Mouse (Mus musculus) limb, embryonic 12.5 days (tissue): Measurements from ENCODE around the gene Asic1. TPM values are rescaled to one million over a fixed set of nuclear protein-coding genes. Genes with fewer than 3 reads are reported as not detected.

ENCODE experiments used
- ATAC-seq: fragments of 200-750 bp; cut with Nextera tagmentation; 2 replicates; pipeline ENCODE4 v1.8.0; 2017; ENCODE audit warnings: low read depth, moderate TSS enrichment; ENCODE audit not compliant: insufficient number of reproducible peaks, insufficient read depth, low FRiP score, low TSS enrichment
- H3K27ac ChIP-seq: fragments of 300-500 bp; sonication (generic); 2 replicates; pipeline ENCODE4 v1.5.1; 2016; ENCODE audit warnings: mild to moderate bottlenecking, moderate library complexity
- H3K27me3 ChIP-seq: fragments of 300-500 bp; sonication (generic); 2 replicates; pipeline ENCODE4 v1.6.1; 2016; ENCODE audit warnings: mild to moderate bottlenecking, moderate library complexity
- H3K36me3 ChIP-seq: fragments of 300-500 bp; sonication (generic); 2 replicates; pipeline ENCODE4 v1.6.1; 2016; ENCODE audit warnings: mild to moderate bottlenecking, moderate library complexity
- H3K4me1 ChIP-seq: fragments of 300-500 bp; sonication (generic); replicated peaks from 2 replicates; pipeline ENCODE4 v1.6.1; 2016
- H3K4me2 ChIP-seq: fragments of 300-500 bp; sonication (generic); 2 replicates; pipeline ENCODE4 v1.6.1; 2016; ENCODE audit warnings: mild to moderate bottlenecking, moderate library complexity
- H3K4me3 ChIP-seq: fragments of 300-500 bp; sonication (generic); replicated peaks from 2 replicates; pipeline ENCODE4 v1.5.1; 2016; ENCODE audit warnings: mild to moderate bottlenecking
- H3K9ac ChIP-seq: fragments of 300-500 bp; sonication (generic); replicated peaks from 2 replicates; pipeline ENCODE4 v1.6.1; 2016; ENCODE audit warnings: mild to moderate bottlenecking, moderate library complexity
- H3K9me3 ChIP-seq: fragments of 300-500 bp; sonication (generic); 2 replicates; pipeline ENCODE4 v1.6.1; 2016; ENCODE audit warnings: mild to moderate bottlenecking, moderate library complexity
- WGBS: fragments of 180-500 bp; shearing (Covaris S2); methylation state at CpG from one replicate; pipeline ENCODE4 v1.1.7; 2016; 5-methylcytosine and 5-hydroxymethylcytosine counted together
- polyA plus RNA-seq: library from polyadenylated mRNA; unstranded; fragments of >200 nt; fragmentation: Nextera tagmentation; extraction: Ambion mirVana; gene quantifications from 2 replicates; pipeline ENCODE4 v1.2.1, GENCODE M21; 2016

Asic1 gene
- polyA plus RNA-seq, 1 experiment from 2014 or later, result 1.6 TPM

DNA sequence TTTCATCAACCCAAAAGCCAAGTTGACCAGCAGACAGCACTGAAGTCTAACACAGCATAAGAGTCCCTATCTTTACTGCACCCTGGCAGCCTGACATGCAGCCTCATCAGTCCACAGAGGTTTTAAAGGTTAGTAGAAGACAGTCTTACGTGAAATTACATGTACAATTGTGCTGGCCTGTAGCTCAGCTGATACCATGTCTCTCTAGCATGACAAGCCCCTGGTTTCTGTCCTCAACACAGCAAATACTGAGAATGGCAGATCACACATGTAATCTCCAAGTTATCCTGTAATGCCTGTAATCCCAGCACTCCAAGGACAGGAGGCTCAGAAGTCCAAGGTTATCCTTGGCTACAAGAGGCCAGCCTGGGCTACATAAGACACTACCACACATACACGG is 19.9 kb upstream of the Asic1 start:
- Histone ChIP-seq H3K27me3 (peaks cover 30% of the 10 kb centered on the region), H3K9ac (peak overlapping the region; percentile 79), H3K27ac (no peak overlapping the region), H3K4me3 (peak overlapping the region; percentile 86), H3K4me1 (peaks cover 55% of the 10 kb centered on the region), H3K36me3 (no peaks in the 10 kb centered on the region), H3K4me2 (peak overlapping the region; percentile 74), H3K9me3 (no peaks in the 10 kb centered on the region)
- 53% methylated on average over 2 of the region's 2 CpGs for WGBS
- ATAC-seq, result no peak

DNA sequence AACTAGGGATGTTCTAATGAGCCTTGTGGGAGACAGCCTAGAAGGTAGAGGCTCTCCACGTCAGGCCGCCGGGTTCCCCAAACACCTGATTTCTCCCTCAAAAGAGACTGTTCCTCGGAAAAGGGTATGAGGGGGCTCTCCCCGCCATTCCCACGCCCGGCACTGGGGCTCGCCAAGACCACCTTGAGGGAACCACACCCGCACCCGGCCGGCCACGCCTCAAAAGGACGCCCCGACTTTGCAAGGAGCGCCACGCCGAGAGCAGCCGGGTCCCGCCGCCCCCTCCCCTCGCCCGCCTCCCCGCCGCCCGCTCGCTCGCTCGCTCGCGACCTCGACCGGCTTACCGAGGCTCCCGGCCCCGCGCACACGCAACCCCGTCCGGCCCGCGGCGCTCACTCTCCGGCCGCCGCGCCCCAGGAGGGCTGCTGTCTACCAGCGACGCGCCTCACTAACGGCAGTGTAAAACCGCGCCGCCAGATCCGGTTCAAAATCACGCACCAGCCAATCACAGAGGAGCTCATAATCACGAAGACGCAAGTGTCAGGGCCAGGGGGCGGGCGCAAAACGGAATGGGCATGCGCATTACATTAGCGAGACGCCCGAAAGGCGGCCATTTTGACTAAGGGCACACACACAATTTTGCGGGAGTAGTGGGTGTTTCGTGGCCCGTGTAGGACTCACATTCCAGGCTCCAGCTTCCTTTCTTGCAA is 18.9 kb upstream of the Asic1 start, which contains the start of gene Racgap1:
TSS of gene Racgap1 (minus strand) at position 494 of the 710 bp plus-strand sequence.
- peak; percentile 95 for ATAC-seq
- WGBS, result under 1% methylated on average over 67 of the region's 68 CpGs
- peaks cover 40% of the 10 kb centered on the region for H3K27me3 ChIP-seq
- no peaks in the 10 kb centered on the region for H3K36me3 ChIP-seq
- peaks cover 47% of the 10 kb centered on the region for H3K4me1 ChIP-seq
- 0 out of 2 replicates have a peak within 1 kb of the TSS, but pooled peaks have one; percentile 41 for H3K27ac ChIP-seq
- peak within 1 kb of the TSS; percentile 86 for H3K4me3 ChIP-seq
- peak within 1 kb of the TSS; percentile 79 for H3K9ac ChIP-seq
- peak within 1 kb of the TSS; percentile 74 for H3K4me2 ChIP-seq
- no peaks in the 10 kb centered on the region for H3K9me3 ChIP-seq

DNA sequence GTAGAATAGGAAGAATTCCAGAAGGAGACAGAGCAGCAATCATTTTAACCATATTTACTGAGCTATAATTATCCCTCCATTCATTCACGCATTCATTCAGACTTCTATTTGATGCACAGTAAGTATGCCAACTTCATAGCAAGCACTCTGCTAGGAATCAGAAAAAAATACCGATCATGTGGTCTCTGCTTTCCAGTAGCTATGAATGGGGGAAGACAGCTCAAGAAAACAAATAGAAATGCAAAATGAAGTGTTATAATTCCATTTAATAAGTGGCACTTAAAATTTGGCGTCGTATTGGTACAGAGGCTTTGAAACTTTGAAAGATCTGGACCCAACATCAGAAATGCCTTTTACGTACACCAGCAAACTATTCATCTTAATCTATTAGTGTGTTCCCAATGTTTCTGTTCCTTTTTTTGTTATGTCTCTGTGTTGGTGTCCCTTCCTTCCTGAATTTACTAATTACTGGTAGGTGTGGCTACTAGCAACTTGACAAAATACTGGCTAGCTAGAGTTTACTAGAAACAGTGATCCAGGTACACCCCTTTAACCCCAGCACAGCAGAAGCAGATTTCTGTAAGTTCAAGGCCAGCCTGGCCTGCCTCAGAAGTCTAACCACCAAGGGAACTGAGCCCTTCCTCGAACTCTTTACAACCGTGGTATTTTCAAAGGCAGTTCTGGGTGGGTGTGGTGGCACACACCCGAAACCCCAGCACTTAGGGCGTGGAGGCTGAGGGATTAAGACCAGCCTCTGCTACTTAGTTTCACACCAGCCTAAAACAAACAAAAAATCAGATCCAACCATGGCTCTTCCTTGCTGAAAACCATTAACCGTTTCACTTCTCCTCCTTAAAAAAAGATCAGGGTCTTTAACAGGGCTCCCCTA is 17.9 kb upstream of the Asic1 start:
- no peaks in the 10 kb centered on the region for H3K36me3 ChIP-seq
- peak overlapping the region; percentile 86 for H3K4me3 ChIP-seq
- H3K4me2 ChIP-seq, result peak overlapping the region; percentile 74
- WGBS, result 72% methylated on average over 10 of the region's 10 CpGs
- peaks cover 49% of the 10 kb centered on the region for H3K27me3 ChIP-seq
- ATAC-seq, result no peak
- no peak overlapping the region for H3K27ac ChIP-seq
- H3K4me1 ChIP-seq, result peaks cover 42% of the 10 kb centered on the region
- H3K9me3 ChIP-seq, result no peaks in the 10 kb centered on the region
- H3K9ac ChIP-seq, result no peak overlapping the region

DNA sequence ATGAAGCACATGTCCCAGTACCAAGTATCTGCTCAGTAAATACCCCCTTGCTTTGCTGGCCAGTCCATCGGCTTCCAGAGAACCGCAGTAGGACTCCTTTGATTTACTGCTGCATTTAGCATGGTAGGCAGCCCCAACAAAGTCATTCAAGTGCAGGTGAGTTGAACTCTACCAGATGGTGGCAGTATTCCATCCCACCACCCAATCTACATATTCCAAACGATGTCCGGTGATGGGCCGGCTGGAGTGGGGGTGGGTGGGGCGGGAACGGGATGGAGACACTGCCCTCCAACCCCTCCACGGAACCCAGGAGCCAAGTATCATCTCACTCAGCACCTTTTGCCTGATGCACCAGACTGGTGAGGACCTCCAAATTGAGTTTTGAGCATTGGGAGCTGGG is 16.9 kb upstream of the Asic1 start:
- Histone ChIP-seq H3K4me3 (peak overlapping the region; percentile 29), H3K4me2 (peak overlapping the region; percentile 51), H3K36me3 (no peaks in the 10 kb centered on the region), H3K27ac (no peak overlapping the region), H3K9ac (0 out of 2 replicates have a peak overlapping the region, but pooled peaks have one; percentile 45), H3K27me3 (peaks cover 49% of the 10 kb centered on the region), H3K9me3 (no peaks in the 10 kb centered on the region), H3K4me1 (peaks cover 35% of the 10 kb centered on the region)
- 2% methylated on average over 8 of the region's 8 CpGs for WGBS
- no peak for ATAC-seq

DNA sequence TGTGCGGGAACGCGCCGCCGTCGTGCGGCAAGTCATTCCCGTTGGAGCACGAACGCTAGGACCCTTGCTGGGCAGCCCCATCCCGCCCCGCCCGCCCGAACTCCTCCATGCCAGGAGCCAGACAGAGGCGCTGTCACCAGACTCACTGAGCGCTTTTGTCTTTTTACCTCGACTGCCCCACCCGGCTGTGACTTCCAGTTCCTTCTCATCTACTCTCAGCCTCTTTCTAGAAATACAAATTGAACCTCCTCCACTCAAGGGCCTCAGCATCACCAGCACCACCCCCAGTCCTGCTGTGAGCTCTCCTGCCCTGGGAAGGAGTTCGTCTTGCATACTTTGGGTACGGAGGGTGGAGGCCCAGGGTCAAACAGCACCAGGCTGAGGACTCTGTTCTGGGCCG is 16.3 kb upstream of the Asic1 start:
- no peak overlapping the region for H3K27ac ChIP-seq
- ATAC-seq, result no peak
- H3K4me3 ChIP-seq, result peak overlapping the region; percentile 29
- H3K27me3 ChIP-seq, result peaks cover 49% of the 10 kb centered on the region
- H3K36me3 ChIP-seq, result no peaks in the 10 kb centered on the region
- H3K9me3 ChIP-seq, result no peaks in the 10 kb centered on the region
- H3K4me2 ChIP-seq, result peak overlapping the region; percentile 51
- WGBS, result 2% methylated on average over 21 of the region's 21 CpGs
- peaks cover 30% of the 10 kb centered on the region for H3K4me1 ChIP-seq
- peak overlapping the region; percentile 45; the same call in 1 of the 2 replicates for H3K9ac ChIP-seq

DNA sequence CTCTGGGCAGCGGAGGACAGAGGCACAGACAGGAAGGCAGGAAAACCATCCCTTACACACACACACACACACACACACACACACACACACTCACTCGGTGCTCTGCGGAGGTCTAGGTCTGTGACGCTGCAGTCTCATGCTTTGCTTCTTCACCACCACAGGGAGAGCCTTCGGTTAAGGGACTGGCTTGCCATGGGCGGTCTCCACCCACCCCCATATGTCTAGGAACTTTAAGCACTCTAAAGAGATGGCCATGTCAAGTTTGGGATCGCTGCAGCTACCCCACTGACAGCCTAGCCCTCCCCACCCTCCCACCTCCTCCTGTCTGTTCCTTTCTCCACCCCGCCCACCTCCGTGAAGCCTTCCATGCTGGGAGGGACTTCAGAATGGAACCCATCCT is 14.2 kb upstream of the Asic1 start:
- H3K4me1 ChIP-seq, result peaks cover 10% of the 10 kb centered on the region
- H3K9me3 ChIP-seq, result no peaks in the 10 kb centered on the region
- peaks cover 49% of the 10 kb centered on the region for H3K27me3 ChIP-seq
- no peak overlapping the region for H3K4me2 ChIP-seq
- no peak for ATAC-seq
- no peak overlapping the region for H3K9ac ChIP-seq
- H3K4me3 ChIP-seq, result no peak overlapping the region
- 42% methylated on average over 9 of the region's 9 CpGs for WGBS
- no peaks in the 10 kb centered on the region for H3K36me3 ChIP-seq
- no peak overlapping the region for H3K27ac ChIP-seq

DNA sequence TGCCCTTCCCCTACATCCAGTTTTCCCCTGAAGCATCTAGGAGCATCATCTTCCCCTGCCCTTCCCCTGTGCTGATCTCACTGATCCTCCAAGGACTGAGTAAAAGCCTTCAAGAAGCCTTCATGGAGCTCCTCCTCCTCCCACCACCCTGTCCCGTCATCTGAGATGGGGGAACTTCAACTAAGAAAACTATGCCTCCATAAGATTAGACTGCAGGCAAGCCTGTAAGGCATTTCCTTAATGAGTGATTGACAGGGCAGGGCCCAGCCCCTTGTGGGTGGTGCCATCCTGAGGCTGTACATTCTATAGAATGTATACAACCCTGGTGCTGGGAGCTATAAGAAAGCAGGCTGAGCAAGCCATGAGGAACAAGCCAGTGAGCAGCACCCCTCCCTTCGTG is 11.7 kb upstream of the Asic1 start:
- Histone ChIP-seq H3K27me3 (peaks cover 41% of the 10 kb centered on the region), H3K4me3 (no peak overlapping the region), H3K9ac (no peak overlapping the region), H3K4me2 (no peak overlapping the region), H3K4me1 (peaks cover 14% of the 10 kb centered on the region), H3K36me3 (no peaks in the 10 kb centered on the region), H3K27ac (no peak overlapping the region), H3K9me3 (no peaks in the 10 kb centered on the region)
- no peak for ATAC-seq
- WGBS, result 50% methylated on average over 2 of the region's 2 CpGs

DNA sequence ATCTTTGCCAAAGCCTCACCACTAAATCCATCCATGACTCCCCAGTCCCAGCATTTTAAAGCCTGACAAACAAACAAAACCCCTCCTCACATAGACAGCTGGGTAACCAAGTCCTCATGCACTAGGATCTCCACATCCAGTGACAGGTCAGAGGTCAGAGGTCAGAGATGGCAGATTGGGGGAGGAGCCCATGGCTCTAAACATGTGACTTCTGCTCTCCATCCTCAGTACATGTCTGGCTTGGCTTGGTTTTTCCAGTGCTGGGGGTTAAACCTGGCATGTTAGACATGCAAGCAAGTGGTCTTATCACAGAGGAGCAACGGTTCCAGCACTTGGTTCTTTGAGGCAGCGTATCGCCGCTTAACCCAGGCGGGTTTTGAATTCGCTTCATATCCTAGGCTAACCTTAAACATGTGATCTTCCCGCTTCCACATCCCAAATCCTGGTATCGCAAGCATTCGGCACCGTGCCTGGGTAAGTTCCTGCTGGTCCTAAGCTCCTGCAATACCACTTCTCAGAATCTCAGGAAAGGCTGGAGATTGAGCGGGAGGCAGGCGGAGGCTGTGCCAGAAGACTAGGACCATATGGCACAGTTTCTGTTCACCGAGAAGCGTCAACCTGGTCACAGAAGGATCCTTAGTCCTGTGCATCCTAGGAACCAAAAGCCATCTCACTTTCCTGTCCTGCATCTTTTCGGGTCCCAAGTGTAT is 8.9 kb upstream of the Asic1 start:
- ATAC-seq, result no peak
- Histone ChIP-seq H3K27me3 (peaks cover 38% of the 10 kb centered on the region), H3K4me2 (no peak overlapping the region), H3K4me3 (no peak overlapping the region), H3K36me3 (no peaks in the 10 kb centered on the region), H3K9ac (no peak overlapping the region), H3K9me3 (no peaks in the 10 kb centered on the region), H3K4me1 (peaks cover 24% of the 10 kb centered on the region), H3K27ac (no peak overlapping the region)
- WGBS, result 92% methylated on average over 15 of the region's 15 CpGs

DNA sequence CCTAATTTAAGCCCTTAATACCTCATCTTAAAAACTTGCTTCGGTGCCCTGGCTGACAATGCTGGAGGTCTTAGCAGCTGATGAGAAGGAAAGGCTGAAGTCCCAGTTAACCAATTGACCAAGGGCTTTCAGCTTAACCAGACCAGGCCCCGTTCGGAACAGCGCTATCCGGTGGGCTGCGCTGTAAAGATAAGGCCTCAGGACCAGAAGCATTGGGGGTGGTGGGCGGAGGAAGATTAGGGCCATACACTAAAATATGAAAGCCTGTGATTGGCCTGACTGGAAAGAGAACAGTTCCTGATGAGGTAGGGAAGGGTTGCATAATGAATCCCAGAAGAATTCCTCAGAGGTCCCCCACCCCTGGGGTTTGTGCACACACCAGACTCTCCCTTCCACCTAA is 7.8 kb upstream of the Asic1 start:
- H3K27me3 ChIP-seq, result peaks cover 40% of the 10 kb centered on the region
- H3K4me1 ChIP-seq, result peaks cover 24% of the 10 kb centered on the region
- H3K9me3 ChIP-seq, result no peaks in the 10 kb centered on the region
- H3K4me3 ChIP-seq, result no peak overlapping the region
- WGBS, result 28% methylated on average over 7 of the region's 7 CpGs
- no peak overlapping the region for H3K4me2 ChIP-seq
- H3K27ac ChIP-seq, result no peak overlapping the region
- H3K36me3 ChIP-seq, result no peaks in the 10 kb centered on the region
- no peak for ATAC-seq
- H3K9ac ChIP-seq, result no peak overlapping the region

DNA sequence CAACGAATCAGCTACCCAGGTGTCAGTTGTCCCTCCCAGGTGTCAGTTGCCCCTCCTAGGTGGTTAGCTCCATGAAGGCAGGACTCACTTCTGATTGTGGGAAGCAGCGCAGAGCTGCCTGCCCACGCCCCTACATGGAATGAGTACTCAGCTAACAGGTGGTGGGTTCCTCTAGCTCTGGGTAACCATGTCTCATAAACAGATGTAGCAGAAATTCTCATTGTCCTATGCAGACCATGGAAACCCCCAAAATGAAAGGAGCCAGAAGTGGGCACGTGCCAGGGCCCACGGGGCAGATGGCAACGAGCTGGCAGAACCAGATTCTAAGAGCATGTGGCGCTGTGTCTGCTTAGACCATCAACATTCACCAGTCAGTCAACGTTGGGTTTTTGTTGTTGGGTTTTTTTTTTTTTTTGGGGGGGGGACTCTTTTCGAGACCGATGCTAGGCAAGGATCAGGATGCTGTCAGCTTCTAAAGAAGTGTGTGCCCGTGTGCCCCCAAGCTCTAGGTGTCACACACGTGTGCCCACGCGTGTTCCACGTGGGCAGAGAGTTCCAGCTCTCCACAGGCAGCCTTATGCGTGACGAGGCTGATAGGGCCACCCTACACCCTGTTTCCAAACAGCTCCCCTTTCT is 6.1 kb upstream of the Asic1 start:
- Histone ChIP-seq H3K4me1 (peaks cover 27% of the 10 kb centered on the region), H3K4me2 (peak overlapping the region; percentile 91), H3K4me3 (peak overlapping the region; percentile 47), H3K9me3 (no peaks in the 10 kb centered on the region), H3K27ac (no peak overlapping the region), H3K27me3 (peaks cover 49% of the 10 kb centered on the region), H3K36me3 (no peaks in the 10 kb centered on the region), H3K9ac (peak overlapping the region; percentile 45)
- ATAC-seq, result no peak
- WGBS, result 2% methylated on average over 17 of the region's 17 CpGs
